Comparison of ENCODE assay signal across 10 mouse cellular contexts in genomic region chr4:139978716-139979115, GRCm38 (mm10). TPM values are rescaled to one million over a fixed set of nuclear protein-coding genes. Genes with fewer than 3 reads are reported as not detected.
A peak's percentile ranks its signal among the peaks of the same experiment; 100 is the strongest.
DNase-seq lines count a peak whose midpoint lies in the region; ATAC-seq lines count a peak whose summit lies in the region.
"Had no signal": no experiment of that assay in that cellular context is flagged by ENCODE, and none has a peak within 500 bp of the region (broad histone marks: within the 10 kb centered on the region; RNA-seq: fewer than 3 reads in every experiment).

No protein-coding gene starts in this region.

- H3K27me3 ChIP-seq in forebrain, embryonic 10.5 days (ENCODE audit: poor library complexity, severe bottlenecking) = no peaks in the 10 kb centered on the region
- H3K27me3 ChIP-seq in forebrain, embryonic 11.5 days (ENCODE audit: control insufficient read depth, insufficient read depth, low read length) = no peaks in the 10 kb centered on the region
- no peaks in the 10 kb centered on the region for H3K27me3 ChIP-seq in embryonic facial prominence, embryonic 13.5 days
- H3K27me3 ChIP-seq in stomach, embryonic 14.5 days (ENCODE audit: control insufficient read depth, insufficient read depth, low read length) = no peaks in the 10 kb centered on the region

- H3K9ac ChIP-seq in forebrain, embryonic 11.5 days (ENCODE audit: low read length) = no peak overlapping the region
- H3K9ac ChIP-seq in embryonic facial prominence, embryonic 13.5 days = no peak overlapping the region
- no peak overlapping the region for H3K9ac ChIP-seq in stomach, embryonic 14.5 days (replicated peaks; ENCODE audit: low read depth, low read length)

- ATAC-seq in forebrain, embryonic 11.5 days (replicated peaks; ENCODE audit: low FRiP score) = no peak
- ATAC-seq in embryonic facial prominence, embryonic 13.5 days (ENCODE audit: insufficient number of reproducible peaks, insufficient read depth, low FRiP score, low TSS enrichment, low read depth) = peak; percentile 23; the same call in 1 of the 2 replicates
- ATAC-seq in stomach, embryonic 14.5 days (ENCODE audit: insufficient number of reproducible peaks, insufficient read depth, low FRiP score, low read depth) = peak; percentile 87

- H3K4me1 ChIP-seq in forebrain, embryonic 10.5 days = peaks cover 46% of the 10 kb centered on the region
- H3K4me1 ChIP-seq in forebrain, embryonic 11.5 days (replicated peaks; ENCODE audit: control insufficient read depth, insufficient read depth, low read length) = peaks cover 14% of the 10 kb centered on the region
- H3K4me1 ChIP-seq in embryonic facial prominence, embryonic 13.5 days = peaks cover 6% of the 10 kb centered on the region; the same call in 1 of the 2 replicates
- peaks cover 21% of the 10 kb centered on the region; the same call in 1 of the 2 replicates for H3K4me1 ChIP-seq in stomach, embryonic 14.5 days (ENCODE audit: control insufficient read depth, insufficient read depth, low read length)

- DNase-seq in forebrain, embryonic 10.5 days (ENCODE audit: extremely low spot score, low spot score) = no peak
- no peak for DNase-seq in forebrain, embryonic 11.5 days (ENCODE audit: low spot score)
- DNase-seq in kidney, postnatal 10 days = peak; percentile 74
- DNase-seq in cerebellum, postnatal 25 days = no peak
- DNase-seq in left cerebral cortex, postnatal 4 days = no peak
- no peak for DNase-seq in gastrocnemius, postnatal 10 days
- DNase-seq: cerebellum, adult 18-20 months; heart, postnatal 36 days had no signal

- no peak overlapping the region for H3K4me3 ChIP-seq in forebrain, embryonic 10.5 days
- no peak overlapping the region for H3K4me3 ChIP-seq in forebrain, embryonic 11.5 days (ENCODE audit: low read depth, low read length)
- no peak overlapping the region for H3K4me3 ChIP-seq in embryonic facial prominence, embryonic 13.5 days
- H3K4me3 ChIP-seq in stomach, embryonic 14.5 days (ENCODE audit: low read depth, low read length) = no peak overlapping the region

- H3K36me3 ChIP-seq in forebrain, embryonic 10.5 days (replicated peaks) = no peaks in the 10 kb centered on the region
- H3K36me3 ChIP-seq in forebrain, embryonic 11.5 days (ENCODE audit: control insufficient read depth, insufficient read depth, low read length) = no peaks in the 10 kb centered on the region
- no peaks in the 10 kb centered on the region for H3K36me3 ChIP-seq in embryonic facial prominence, embryonic 13.5 days
- H3K36me3 ChIP-seq in stomach, embryonic 14.5 days (ENCODE audit: control insufficient read depth, insufficient read depth, low read length) = no peaks in the 10 kb centered on the region

- no peaks in the 10 kb centered on the region for H3K9me3 ChIP-seq in forebrain, embryonic 10.5 days
- H3K9me3 ChIP-seq in forebrain, embryonic 11.5 days (ENCODE audit: control insufficient read depth, low read length) = no peaks in the 10 kb centered on the region
- H3K9me3 ChIP-seq in embryonic facial prominence, embryonic 13.5 days = no peaks in the 10 kb centered on the region
- no peaks in the 10 kb centered on the region for H3K9me3 ChIP-seq in stomach, embryonic 14.5 days (ENCODE audit: control insufficient read depth, low read depth, low read length)

- peak overlapping the region; percentile 32; the same call in 1 of the 2 replicates for H3K27ac ChIP-seq in forebrain, embryonic 10.5 days
- no peak overlapping the region for H3K27ac ChIP-seq in forebrain, embryonic 11.5 days (ENCODE audit: low read depth, low read length)
- H3K27ac ChIP-seq in embryonic facial prominence, embryonic 13.5 days = no peak overlapping the region
- peak overlapping the region; percentile 82 for H3K27ac ChIP-seq in stomach, embryonic 14.5 days (ENCODE audit: low read length)

- intact Hi-C loops in left cerebral cortex, postnatal 4 days (cut with DNase I) = no loop called here

- 53% methylated on average over 5 of the region's 5 CpGs for WGBS in forebrain, embryonic 10.5 days
- 53% methylated on average over 5 of the region's 5 CpGs for WGBS in forebrain, embryonic 11.5 days
- WGBS in embryonic facial prominence, embryonic 13.5 days = 26% methylated on average over 5 of the region's 5 CpGs
- WGBS in stomach, embryonic 14.5 days = 29% methylated on average over 5 of the region's 5 CpGs

- H3K4me2 ChIP-seq in forebrain, embryonic 11.5 days (ENCODE audit: low read depth, low read length, severe bottlenecking) = no peak overlapping the region
- H3K4me2 ChIP-seq in embryonic facial prominence, embryonic 13.5 days = no peak overlapping the region
- H3K4me2 ChIP-seq in stomach, embryonic 14.5 days (replicated peaks; ENCODE audit: low read depth, low read length) = no peak overlapping the region

RNA-seq across cellular contexts. Expression of gene Klhdc7a, which starts 10.9 kb away (rescaled TPM):
- 0.21 and 0.24 TPM in 2 replicates for polyA plus RNA-seq in forebrain, embryonic 10.5 days (2016; fragmentation: Nextera tagmentation; extraction: Ambion mirVana)
- polyA plus RNA-seq in forebrain, embryonic 11.5 days (2014; fragmentation: Nextera tagmentation; extraction: Ambion mirVana) = 0.03 and 0.17 TPM in 2 replicates
- 0.03 and 0.06 TPM in 2 replicates for polyA plus RNA-seq in embryonic facial prominence, embryonic 13.5 days (2015; fragmentation: Nextera tagmentation; extraction: Ambion mirVana)
- polyA plus RNA-seq in stomach, embryonic 14.5 days (2014; fragmentation: Nextera tagmentation; extraction: Ambion mirVana) = 0.23 and 0.42 TPM in 2 replicates
- 1 to 10 TPM; 1.0 to 1.2 TPM for total RNA-seq in left cerebral cortex, postnatal 4 days (2021)
- under 1 TPM; 0.28 to 0.34 TPM for total RNA-seq in gastrocnemius, postnatal 10 days (2021)

Comparison
In these comparisons a context has a peak if more than half of its experiments do, and no peak if none do; other contexts are left out.
1. H3K27ac ChIP-seq: peak in forebrain, embryonic 10.5 days (single experiment) and stomach, embryonic 14.5 days (single experiment); none in forebrain, embryonic 11.5 days (single experiment) and embryonic facial prominence, embryonic 13.5 days (single experiment).